Mouse (Mus musculus) kidney, adult 9 months (tissue): ENCODE measurements at regions not wholly inside any gene's neighbourhood (a gene's known extent, or its start where the extent isn't known, plus 50 kb on each side); places are given as distances from the start of the nearest gene placed in this dataset.

Experiments
- DNase-seq: peaks from one replicate; pipeline ENCODE4 v3.0.0; 2022

GRCm38 (mm10) chr5:111835737-111836667 is 102.3 kb downstream of the Gm26897 start:
- no peak for DNase-seq

- DNase-seq, result no peak
These were observed 103.0 kb downstream of the Gm26897 start for GRCm38 (mm10) chr5:111836668-111837234.

- peak; percentile 6 for DNase-seq
These were observed 108.7 kb downstream of the Gm26897 start for GRCm38 (mm10) chr5:111842461-111842860.

- DNase-seq, result no peak
These were observed 110.0 kb downstream of the Gm26897 start for GRCm38 (mm10) chr5:111843622-111844239.

GRCm38 (mm10) chr5:111844528-111844927 is 110.8 kb downstream of the Gm26897 start:
- no peak for DNase-seq

- no peak for DNase-seq
These were observed 115.2 kb downstream of the Gm26897 start for GRCm38 (mm10) chr5:111848917-111849316.

- no peak for DNase-seq
These were observed 119.0 kb downstream of the Gm26897 start for GRCm38 (mm10) chr5:111852682-111853081.

- no peak for DNase-seq
These were observed 121.6 kb downstream of the Gm26897 start for GRCm38 (mm10) chr5:111855366-111855765.

- DNase-seq, result no peak
These were observed 123.5 kb downstream of the Gm26897 start for GRCm38 (mm10) chr5:111857200-111857599.

GRCm38 (mm10) chr5:111860436-111860835 is 126.7 kb downstream of the Gm26897 start:
- no peak for DNase-seq

- no peak for DNase-seq
These were observed 128.6 kb downstream of the Gm26897 start for GRCm38 (mm10) chr5:111862331-111862730.

- no peak for DNase-seq
These were observed 130.2 kb downstream of the Gm26897 start for GRCm38 (mm10) chr5:111863922-111864321.

GRCm38 (mm10) chr5:111864606-111865005 is 130.9 kb downstream of the Gm26897 start:
- no peak for DNase-seq

- DNase-seq, result no peak
These were observed 135.3 kb downstream of the Gm26897 start for GRCm38 (mm10) chr5:111869011-111869410.

- no peak for DNase-seq
These were observed 143.6 kb downstream of the Gm26897 start for GRCm38 (mm10) chr5:111877165-111877793.

- DNase-seq, result no peak
These were observed 145.3 kb downstream of the Gm26897 start for GRCm38 (mm10) chr5:111879044-111879443.

GRCm38 (mm10) chr5:111880268-111880667 is 146.5 kb downstream of the Gm26897 start:
- no peak for DNase-seq

GRCm38 (mm10) chr5:111881517-111881916 is 147.8 kb downstream of the Gm26897 start:
- DNase-seq, result no peak

- DNase-seq, result no peak
These were observed 153.6 kb downstream of the Gm26897 start for GRCm38 (mm10) chr5:111887281-111887680.

- DNase-seq, result peak; percentile 57
These were observed 157.1 kb downstream of the Gm26897 start for GRCm38 (mm10) chr5:111890800-111891199.

- no peak for DNase-seq
These were observed 157.6 kb downstream of the Gm26897 start for GRCm38 (mm10) chr5:111891261-111891693.

- no peak for DNase-seq
These were observed 159.2 kb downstream of the Gm26897 start for GRCm38 (mm10) chr5:111892956-111893355.

- DNase-seq, result peak; percentile 26
These were observed 160.2 kb downstream of the Gm26897 start for GRCm38 (mm10) chr5:111893905-111894311.
